Mouse (Mus musculus) CH12.LX (cell line): ENCODE data around the gene Pfn1. TPM values are rescaled to one million over a fixed set of nuclear protein-coding genes. Genes with fewer than 3 reads are reported as not detected.

Experiments
- DNase-seq: peaks from one replicate; pipeline ENCODE4 v3.0.0-alpha.2; 2013; ENCODE audit errors: extremely low read depth
- H3K27ac ChIP-seq: 2 replicates; pipeline ENCODE4 v1.5.1; 2012; ENCODE audit warnings: low read depth, mild to moderate bottlenecking, control low read depth, moderate library complexity; ENCODE audit not compliant: insufficient read depth
- H3K27me3 ChIP-seq: replicated peaks from 2 replicates; pipeline ENCODE3; 2012; ENCODE audit warnings: inconsistent platforms
- H3K36me3 ChIP-seq, 2 experiments: replicated peaks in 1 of 2; 2 replicates each; pipeline versions ENCODE3 to v1.6.1; 2012; ENCODE audit warnings: inconsistent platforms in 1 of 2, low read length in 1 of 2, mild to moderate bottlenecking in 1 of 2, mixed read lengths in 1 of 2, moderate library complexity in 1 of 2; ENCODE audit not compliant: control insufficient read depth in 1 of 2, insufficient read depth in 1 of 2
- H3K4me1 ChIP-seq, 2 experiments: 2 replicates each; pipeline ENCODE4 v1.6.1; 2012; ENCODE audit warnings: inconsistent platforms in 1 of 2, moderate library complexity in 1 of 2; ENCODE audit not compliant: insufficient read depth in 2 of 2, control insufficient read depth in 1 of 2
- H3K4me2 ChIP-seq: 2 replicates; pipeline ENCODE4 v1.6.1; 2012; ENCODE audit warnings: low read depth, mild to moderate bottlenecking, control low read depth; ENCODE audit not compliant: poor library complexity, insufficient read depth, severe bottlenecking
- H3K4me3 ChIP-seq, 3 experiments: fragments of 150-350 bp in 1 of 3; sonication (generic) in 1 of 3; replicated peaks in 1 of 3; 2 replicates each; pipeline versions ENCODE3 to v1.5.1; 2011 to 2012; ENCODE audit warnings: low read depth in 2 of 3, low read length in 2 of 3, mild to moderate bottlenecking in 2 of 3, moderate library complexity in 2 of 3, control low read depth in 1 of 3, improper control_type of control experiment in 1 of 3, inconsistent platforms in 1 of 3, mixed read lengths in 1 of 3; ENCODE audit not compliant: poor library complexity in 1 of 3
- H3K79me2 ChIP-seq: replicated peaks from 2 replicates; pipeline ENCODE4 v1.6.1; 2012; ENCODE audit warnings: mild to moderate bottlenecking, moderate library complexity; ENCODE audit not compliant: control insufficient read depth, poor library complexity, insufficient read depth, severe bottlenecking; ENCODE audit errors: extremely low read depth
- H3K9ac ChIP-seq: 2 replicates; pipeline ENCODE4 v1.6.1; 2012; ENCODE audit warnings: low read depth, mild to moderate bottlenecking, control low read depth, moderate library complexity; ENCODE audit not compliant: insufficient read depth
- H3K9me3 ChIP-seq: replicated peaks from 2 replicates; pipeline ENCODE3; 2012; ENCODE audit warnings: low read length, inconsistent platforms, mixed read lengths
- CHD1 ChIP-seq: IDR thresholded peaks from 2 replicates; pipeline ENCODE4 v1.6.1; 2012; ENCODE audit warnings: low read depth, low read length, improper control_type of control experiment, inconsistent platforms
- CTCF ChIP-seq, 2 experiments: IDR thresholded peaks in 1 of 2; conservative IDR thresholded peaks in 1 of 2; 2 replicates each; pipeline ENCODE4 v1.5.1; 2011 to 2012; ENCODE audit warnings: low read depth in 2 of 2, low read length in 2 of 2, improper control_type of control experiment in 1 of 2, inconsistent platforms in 1 of 2, mild to moderate bottlenecking in 1 of 2, moderate library complexity in 1 of 2
- E2F4 ChIP-seq: IDR thresholded peaks from 2 replicates; pipeline ENCODE4 v1.6.1; 2011; ENCODE audit warnings: low read depth, low read length, improper control_type of control experiment; ENCODE audit not compliant: insufficient replicate concordance
- EP300 ChIP-seq: IDR thresholded peaks from 2 replicates; pipeline ENCODE4 v1.6.1; 2011; ENCODE audit warnings: low read length, improper control_type of control experiment
- ETS1 ChIP-seq: conservative IDR thresholded peaks from 2 replicates; pipeline ENCODE4 v1.6.1; 2012; ENCODE audit warnings: low read depth, mild to moderate bottlenecking, inconsistent platforms, low read length, improper control_type of control experiment, moderate library complexity
- HCFC1 ChIP-seq: IDR thresholded peaks from 2 replicates; pipeline ENCODE4 v1.6.1; 2012; ENCODE audit warnings: low read depth, mild to moderate bottlenecking, inconsistent platforms, low read length, improper control_type of control experiment
- IRF4 ChIP-seq: IDR thresholded peaks from 2 replicates; pipeline ENCODE4 v1.6.1; 2014; ENCODE audit warnings: low read depth, mild to moderate bottlenecking, inconsistent platforms, low read length, improper control_type of control experiment
- JUND ChIP-seq: conservative IDR thresholded peaks from 2 replicates; pipeline ENCODE4 v1.6.1; 2011; ENCODE audit warnings: low read depth, low read length, improper control_type of control experiment
- MAFK ChIP-seq: IDR thresholded peaks from 2 replicates; pipeline ENCODE4 v1.6.1; 2011; ENCODE audit warnings: low read length, improper control_type of control experiment; ENCODE audit not compliant: insufficient replicate concordance
- MAZ ChIP-seq: IDR thresholded peaks from 2 replicates; pipeline ENCODE4 v1.6.1; 2012; ENCODE audit warnings: low read depth, mild to moderate bottlenecking, inconsistent platforms, low read length, improper control_type of control experiment, moderate library complexity
- MXI1 ChIP-seq: IDR thresholded peaks from 2 replicates; pipeline ENCODE4 v1.6.1; 2011; ENCODE audit warnings: mild to moderate bottlenecking, low read depth, low read length, improper control_type of control experiment
- MYC ChIP-seq: IDR thresholded peaks from 2 replicates; pipeline ENCODE4 v1.6.1; 2011; ENCODE audit warnings: low read depth, mild to moderate bottlenecking, improper control_type of control experiment, low read length
- POLR2AphosphoS2 ChIP-seq: IDR thresholded peaks from 2 replicates; pipeline ENCODE4 v1.6.1; 2011; ENCODE audit warnings: low read depth, low read length, improper control_type of control experiment
- RAD21 ChIP-seq: IDR thresholded peaks from 2 replicates; pipeline ENCODE4 v1.6.1; 2011; ENCODE audit warnings: low read depth, mild to moderate bottlenecking, low read length, improper control_type of control experiment, moderate library complexity
- RCOR1 ChIP-seq: conservative IDR thresholded peaks from 2 replicates; pipeline ENCODE4 v1.6.1; 2012; ENCODE audit warnings: low read depth, mild to moderate bottlenecking, inconsistent platforms, low read length, improper control_type of control experiment
- SMC3 ChIP-seq: IDR thresholded peaks from 2 replicates; pipeline ENCODE4 v1.6.1; 2011; ENCODE audit warnings: low read depth, low read length, improper control_type of control experiment
- USF1 ChIP-seq: IDR thresholded peaks from 2 replicates; pipeline ENCODE4 v1.6.1; 2014; ENCODE audit warnings: low read depth, mild to moderate bottlenecking, inconsistent platforms, low read length, improper control_type of control experiment
- ZC3H11A ChIP-seq: IDR thresholded peaks from 2 replicates; pipeline ENCODE4 v1.6.1; 2012; ENCODE audit warnings: low read depth, mild to moderate bottlenecking, inconsistent platforms, low read length, improper control_type of control experiment
- dilution Hi-C: fragments of 300-500 bp; cut with MboI; formaldehyde crosslinking; loops from 2 replicates; pipeline ENCODE4 v1.14.3; 2020; ENCODE audit warnings: low sequenced_read_pairs; ENCODE audit not compliant: extremely low pct_unique_long_range_greater_than_20kb, extremely low pct_ligation_motif_present
- in situ Hi-C: fragments of 300-500 bp; cut with MboI; formaldehyde crosslinking; loops from 3 replicates; pipeline ENCODE4 v1.14.3; 2019; ENCODE audit warnings: low sequenced_read_pairs, low pct_ligation_motif_present, low pct_unique_long_range_greater_than_20kb, mixed read lengths
- polyA plus RNA-seq: library from polyadenylated mRNA; unstranded; fragments of >175 nt; gene quantifications from 2 replicates; pipeline ENCODE4 v1.2.1, GENCODE M21; 2012; ENCODE audit warnings: low read depth; ENCODE audit not compliant: insufficient read length
- total RNA-seq, 2 experiments: library from RNA; depleted of rRNA; stranded (reverse); fragments of 300-350 nt in 1 of 2; fragments of >200 nt in 1 of 2; gene quantifications; 2 replicates each; pipeline ENCODE4 v1.2.3; 2012 to 2014

The Pfn1 gene
- total and polyA plus RNA-seq, 3 experiments, result 844 to 2,624 (median 1,045) TPM

- in situ Hi-C loops, result no loop called here
- dilution Hi-C loops, result no loop called here
- H3K27ac ChIP-seq, result no peak overlapping the region
- H3K79me2 ChIP-seq, result no peaks in the 10 kb centered on the region
- no peak overlapping the region for H3K4me2 ChIP-seq
- no peak for DNase-seq
- H3K4me1 ChIP-seq, result peaks cover 0 to 90% of the 10 kb centered on the region in 2 experiments
- H3K36me3 ChIP-seq, result peaks cover 39 to 71% of the 10 kb centered on the region in 2 experiments
- H3K9ac ChIP-seq, result no peak overlapping the region
- H3K9me3 ChIP-seq, result no peaks in the 10 kb centered on the region
- TF ChIP-seq POLR2AphosphoS2 (no peak), RAD21 (no peak), MAFK (no peak), USF1 (no peak), MYC (no peak), CHD1 (no peak)
- H3K27me3 ChIP-seq, result no peaks in the 10 kb centered on the region
- no peak overlapping the region for H3K4me3 ChIP-seq
Observed at GRCm38 (mm10) chr11:70683640-70684039, 29.2 kb upstream of the Pfn1 start.

- DNase-seq, result peak; percentile 55
- Histone ChIP-seq H3K27ac (no peak overlapping the region), H3K27me3 (no peaks in the 10 kb centered on the region), H3K9me3 (no peaks in the 10 kb centered on the region), H3K79me2 (no peaks in the 10 kb centered on the region), H3K4me2 (no peak overlapping the region), H3K4me1 (peaks cover 0 to 81% of the 10 kb centered on the region in 2 experiments), H3K9ac (no peak overlapping the region), H3K4me3 (no peak overlapping the region), H3K36me3 (peaks cover 46 to 85% of the 10 kb centered on the region in 2 experiments)
- in situ Hi-C loops, result no loop called here
- dilution Hi-C loops, result no loop called here
- TF ChIP-seq CTCF (conservative IDR thresholded peaks at IDR 0.05 in 1 of 2, IDR thresholded peaks at IDR 0.05 in 1 of 2; ENCODE audit: low read depth in 2 of 2, low read length in 2 of 2), result peak; percentile 52 to 73; a peak in 3 of 4 replicates
- TF ChIP-seq RAD21, result peak; percentile 25
- TF ChIP-seq SMC3, result peak; percentile 73
- peak; percentile 63; the same call in 1 of the 2 replicates for TF ChIP-seq MAZ
- no peak for TF ChIP-seq RCOR1
- TF ChIP-seq MXI1, result no peak
Observed at GRCm38 (mm10) chr11:70681897-70682581, 27.6 kb upstream of the Pfn1 start.

GRCm38 (mm10) chr11:70681170-70681569 is 26.7 kb upstream of the Pfn1 start:
- Histone ChIP-seq H3K36me3 (peaks cover 52 to 93% of the 10 kb centered on the region in 2 experiments), H3K4me1 (peaks cover 0 to 73% of the 10 kb centered on the region in 2 experiments), H3K4me3 (no peak overlapping the region), H3K27me3 (no peaks in the 10 kb centered on the region), H3K9ac (no peak overlapping the region)
- DNase-seq, result no peak
- in situ Hi-C loops, result no loop called here
- no peak for TF ChIP-seq IRF4
- TF ChIP-seq ETS1, result no peak
- no peak for TF ChIP-seq HCFC1
- TF ChIP-seq MAFK, result no peak
- no peak for TF ChIP-seq E2F4
- no peak for TF ChIP-seq CHD1
- no peak for TF ChIP-seq MAZ
- TF ChIP-seq JUND, result no peak
- TF ChIP-seq EP300, result no peak
- TF ChIP-seq ZC3H11A, result no peak
- no peak for TF ChIP-seq MYC
- TF ChIP-seq SMC3, result no peak
- TF ChIP-seq, all 38 proteins: peak for 0
- H3K27ac ChIP-seq, result no peak overlapping the region
- no peak overlapping the region for H3K4me2 ChIP-seq
- dilution Hi-C loops, result no loop called here
- no peaks in the 10 kb centered on the region for H3K79me2 ChIP-seq
- H3K9me3 ChIP-seq, result no peaks in the 10 kb centered on the region
